Mouse (Mus musculus) MEL (cell line): ENCODE measurements around the gene Mybpc3. TPM values are rescaled to one million over a fixed set of nuclear protein-coding genes. Genes with fewer than 3 reads are reported as not detected.

Experiments
- DNase-seq: peaks from one replicate; pipeline ENCODE4 v3.0.0; 2011; ENCODE audit warnings: low read depth, low spot score
- H3K27ac ChIP-seq: 2 replicates; pipeline ENCODE4 v1.5.1; 2012; ENCODE audit warnings: low read depth, mild to moderate bottlenecking, control low read depth, low read length, moderate library complexity; ENCODE audit not compliant: control insufficient read depth
- H3K27me3 ChIP-seq, 2 experiments: fragments of 150-350 bp in 1 of 2; sonication (generic) in 1 of 2; 2 replicates each; pipeline ENCODE4 v1.6.1; 2012; ENCODE audit warnings: low read length in 2 of 2, mild to moderate bottlenecking in 2 of 2, improper control_type of control experiment in 1 of 2, moderate library complexity in 1 of 2; ENCODE audit not compliant: insufficient read depth in 2 of 2, control insufficient read depth in 1 of 2
- H3K36me3 ChIP-seq, 2 experiments: 2 replicates each; pipeline ENCODE4 v1.6.1; 2012 to 2014; ENCODE audit warnings: low read length in 2 of 2, improper control_type of control experiment in 1 of 2, inconsistent platforms in 1 of 2, mild to moderate bottlenecking in 1 of 2; ENCODE audit not compliant: insufficient read depth in 2 of 2, control insufficient read depth in 1 of 2
- H3K4me1 ChIP-seq, 2 experiments: fragments of 150-350 bp in 1 of 2; sonication (generic) in 1 of 2; 2 replicates each; pipeline ENCODE4 v1.6.1; 2012; ENCODE audit warnings: low read length in 2 of 2, improper control_type of control experiment in 1 of 2, mild to moderate bottlenecking in 1 of 2; ENCODE audit not compliant: insufficient read depth in 2 of 2, control insufficient read depth in 1 of 2
- H3K4me3 ChIP-seq, 2 experiments: fragments of 150-350 bp in 1 of 2; sonication (generic) in 1 of 2; 2 replicates each; pipeline ENCODE4 v1.5.1; 2012; ENCODE audit warnings: low read depth in 2 of 2, low read length in 2 of 2, mild to moderate bottlenecking in 2 of 2, moderate library complexity in 2 of 2, control low read depth in 1 of 2, improper control_type of control experiment in 1 of 2; ENCODE audit not compliant: control insufficient read depth in 1 of 2, insufficient read depth in 1 of 2
- H3K79me2 ChIP-seq: 2 replicates; pipeline ENCODE4 v1.6.1; 2012; ENCODE audit warnings: mild to moderate bottlenecking, low read length, moderate library complexity; ENCODE audit not compliant: control insufficient read depth, poor library complexity, insufficient read depth
- H3K9ac ChIP-seq: 2 replicates; pipeline ENCODE4 v1.6.1; 2012; ENCODE audit warnings: low read depth, mild to moderate bottlenecking, control low read depth, low read length, moderate library complexity; ENCODE audit not compliant: control insufficient read depth, poor library complexity, severe bottlenecking
- H3K9me3 ChIP-seq: fragments of 150-350 bp; sonication (generic); replicated peaks from 2 replicates; pipeline ENCODE4 v1.6.1; 2012; ENCODE audit warnings: mild to moderate bottlenecking, low read length, improper control_type of control experiment, moderate library complexity; ENCODE audit not compliant: insufficient read depth
- CHD2 ChIP-seq: IDR thresholded peaks from 2 replicates; pipeline ENCODE4 v1.6.1; 2011; ENCODE audit warnings: low read length, improper control_type of control experiment
- E2F4 ChIP-seq: IDR thresholded peaks from 2 replicates; pipeline ENCODE4 v1.6.1; 2011; ENCODE audit warnings: low read depth, low read length, improper control_type of control experiment, borderline replicate concordance
- GATA1 ChIP-seq: IDR thresholded peaks from 2 replicates; pipeline ENCODE4 v1.6.1; 2011; ENCODE audit warnings: low read depth, low read length, improper control_type of control experiment
- KAT2A ChIP-seq: conservative IDR thresholded peaks from 2 replicates; pipeline ENCODE4 v1.6.1; 2012; ENCODE audit warnings: low read depth, low read length, improper control_type of control experiment, inconsistent platforms
- MAFK ChIP-seq: IDR thresholded peaks from 2 replicates; pipeline ENCODE4 v1.6.1; 2011; ENCODE audit warnings: low read depth, mild to moderate bottlenecking, low read length, improper control_type of control experiment, borderline replicate concordance
- MAX ChIP-seq: IDR thresholded peaks from 2 replicates; pipeline ENCODE4 v1.6.1; 2011; ENCODE audit warnings: low read length, improper control_type of control experiment
- MAZ ChIP-seq: IDR thresholded peaks from 2 replicates; pipeline ENCODE4 v1.6.1; 2012; ENCODE audit warnings: low read depth, mild to moderate bottlenecking, inconsistent platforms, low read length, improper control_type of control experiment
- MEF2A ChIP-seq: IDR thresholded peaks from 2 replicates; pipeline ENCODE4 v1.6.1; 2014; ENCODE audit warnings: low read depth, mild to moderate bottlenecking, inconsistent platforms, low read length, improper control_type of control experiment; ENCODE audit not compliant: poor library complexity, insufficient replicate concordance, severe bottlenecking; ENCODE audit errors: extremely low read depth
- MYB ChIP-seq: IDR thresholded peaks from 2 replicates; pipeline ENCODE4 v1.6.1; 2011; ENCODE audit warnings: mild to moderate bottlenecking, low read depth, low read length, improper control_type of control experiment
- MYC ChIP-seq: IDR thresholded peaks from 2 replicates; pipeline ENCODE4 v1.6.1; 2011; ENCODE audit warnings: low read depth, mild to moderate bottlenecking, low read length, improper control_type of control experiment, moderate library complexity
- NRF1 ChIP-seq: IDR thresholded peaks from 2 replicates; pipeline ENCODE4 v1.6.1; 2014; ENCODE audit warnings: low read depth, mild to moderate bottlenecking, inconsistent platforms, low read length, improper control_type of control experiment, moderate library complexity; ENCODE audit not compliant: poor library complexity, insufficient read depth, severe bottlenecking
- POLR2A ChIP-seq, 2 experiments: IDR thresholded peaks; 2 replicates each; pipeline ENCODE4 v1.6.1; 2011 to 2012; ENCODE audit warnings: low read length in 2 of 2, mild to moderate bottlenecking in 2 of 2, control low read depth in 1 of 2, improper control_type of control experiment in 1 of 2, low read depth in 1 of 2, moderate library complexity in 1 of 2; ENCODE audit not compliant: control insufficient read depth in 1 of 2, insufficient read depth in 1 of 2, poor library complexity in 1 of 2
- POLR2AphosphoS5 ChIP-seq: IDR thresholded peaks from 2 replicates; pipeline ENCODE4 v1.6.1; 2012; ENCODE audit warnings: low read depth, borderline replicate concordance, mild to moderate bottlenecking, inconsistent platforms, low read length, moderate library complexity, mixed read lengths
- TAL1 ChIP-seq: IDR thresholded peaks from 2 replicates; pipeline ENCODE4 v1.6.1; 2012; ENCODE audit warnings: mild to moderate bottlenecking, inconsistent platforms, low read length, moderate library complexity, mixed read lengths
- TBP ChIP-seq: IDR thresholded peaks from 2 replicates; pipeline ENCODE4 v1.8.0; 2011; ENCODE audit warnings: low read depth, low read length, improper control_type of control experiment
- TCF12 ChIP-seq: IDR thresholded peaks from 2 replicates; pipeline ENCODE4 v1.6.1; 2014; ENCODE audit warnings: low read depth, mild to moderate bottlenecking, inconsistent platforms, low read length, improper control_type of control experiment, moderate library complexity
- UBTF ChIP-seq: IDR thresholded peaks from 2 replicates; pipeline ENCODE4 v1.6.1; 2012; ENCODE audit warnings: low read depth, mild to moderate bottlenecking, inconsistent platforms, low read length, improper control_type of control experiment, moderate library complexity, borderline replicate concordance; ENCODE audit not compliant: insufficient read depth
- USF1 ChIP-seq: IDR thresholded peaks from 2 replicates; pipeline ENCODE4 v1.6.1; 2014; ENCODE audit warnings: low read depth, mild to moderate bottlenecking, inconsistent platforms, low read length, improper control_type of control experiment, moderate library complexity
- ZC3H11A ChIP-seq: IDR thresholded peaks from 2 replicates; pipeline ENCODE4 v1.6.1; 2012; ENCODE audit warnings: low read depth, mild to moderate bottlenecking, inconsistent platforms, low read length, improper control_type of control experiment
- ZKSCAN1 ChIP-seq: IDR thresholded peaks from 2 replicates; pipeline ENCODE4 v1.6.1; 2012; ENCODE audit warnings: low read depth, mild to moderate bottlenecking, inconsistent platforms, low read length, improper control_type of control experiment, moderate library complexity
- ZMIZ1 ChIP-seq: IDR thresholded peaks from 2 replicates; pipeline ENCODE4 v1.6.1; 2012; ENCODE audit warnings: low read depth, mild to moderate bottlenecking, inconsistent platforms, low read length, improper control_type of control experiment, moderate library complexity
- ZNF384 ChIP-seq: IDR thresholded peaks from 2 replicates; pipeline ENCODE4 v1.6.1; 2012; ENCODE audit warnings: low read depth, mild to moderate bottlenecking, inconsistent platforms, low read length, improper control_type of control experiment
- polyA plus RNA-seq, 2 experiments: library from polyadenylated mRNA; stranded (reverse) in 1 of 2; unstranded in 1 of 2; fragments of >175 nt in 1 of 2; fragments of >200 nt in 1 of 2; gene quantifications; 2 replicates each; pipeline versions ENCODE4 v1.2.1 to v1.2.4; 2012; ENCODE audit warnings: low replicate concordance in 2 of 2, low read depth in 1 of 2; ENCODE audit not compliant: insufficient read length in 2 of 2, insufficient read depth in 1 of 2, missing spikeins in 1 of 2
- total RNA-seq: library from RNA; depleted of rRNA; stranded (reverse); fragments of 300-350 nt; gene quantifications from 2 replicates; pipeline ENCODE4 v1.2.3, GENCODE M21; 2012

Mybpc3 gene
- total and polyA plus RNA-seq, 3 experiments: 0.19 to 0.50 TPM; not detected in 1

- TF ChIP-seq GATA1 (no peak), MAZ (peak; percentile 63), UBTF (no peak), ZNF384 (no peak), MYB (no peak), MAFK (no peak), MEF2A (no peak), CHD2 (peak; percentile 52), MYC (peak; percentile 66; the same call in 1 of the 2 replicates), USF1 (peak; percentile 28; the same call in 1 of the 2 replicates), MAX (peak; percentile 82), TCF12 (peak; percentile 47; the same call in 1 of the 2 replicates), KAT2A (no peak), E2F4 (no peak), TBP (peak; percentile 48; the same call in 1 of the 2 replicates), TAL1 (0 out of 2 replicates have a peak, but pooled peaks have one; percentile 19), ZMIZ1 (peak; percentile 26; the same call in 1 of the 2 replicates), NRF1 (no peak), ZKSCAN1 (no peak; the same call in 1 of the 2 replicates)
Measured at GRCm38 (mm10) chr2:91082844-91083243, 35.1 kb upstream of the Mybpc3 start (continued).

GRCm38 (mm10) chr2:91083366-91083940 is 34.5 kb upstream of the Mybpc3 start:
- H3K4me3 ChIP-seq: peak overlapping the region in 1 of 2 experiments; percentile 35; a peak in 2 of 4 replicates
- peak; percentile 60 for DNase-seq
- peaks cover 1% of the 10 kb centered on the region; the same call in 1 of the 2 replicates for H3K79me2 ChIP-seq
- H3K4me1 ChIP-seq: peaks cover 5 to 30% of the 10 kb centered on the region in 2 experiments
- peak overlapping the region; percentile 63 for H3K9ac ChIP-seq
- peak overlapping the region; percentile 63 for H3K27ac ChIP-seq
- H3K9me3 ChIP-seq: no peaks in the 10 kb centered on the region
- no peak for TF ChIP-seq POLR2A (IDR thresholded peaks at IDR 0.05; ENCODE audit: control insufficient read depth in 1 of 2, insufficient read depth in 1 of 2, low read depth in 1 of 2, low read length in 2 of 2, poor library complexity in 1 of 2)
- no peak for TF ChIP-seq ZMIZ1
- no peak for TF ChIP-seq ZC3H11A
- TF ChIP-seq USF1: no peak
- no peak for TF ChIP-seq UBTF
- TF ChIP-seq E2F4: no peak
- TF ChIP-seq POLR2AphosphoS5: peak; percentile 98; the same call in 1 of the 2 replicates
- TF ChIP-seq, all 39 proteins: peak for 1
- Histone ChIP-seq H3K27me3 (no peaks in the 10 kb centered on the region), H3K36me3 (peaks cover 0 to 23% of the 10 kb centered on the region in 2 experiments; a peak in 2 of 4 replicates)
